Mouse (Mus musculus): ENCODE data around the gene Twist1. TPM values are rescaled to one million over a fixed set of nuclear protein-coding genes. Genes with fewer than 3 reads are reported as not detected.

Twist1 gene
- polyA plus RNA-seq, 1 experiment from 2014 or later: 16.6 TPM

DNA sequence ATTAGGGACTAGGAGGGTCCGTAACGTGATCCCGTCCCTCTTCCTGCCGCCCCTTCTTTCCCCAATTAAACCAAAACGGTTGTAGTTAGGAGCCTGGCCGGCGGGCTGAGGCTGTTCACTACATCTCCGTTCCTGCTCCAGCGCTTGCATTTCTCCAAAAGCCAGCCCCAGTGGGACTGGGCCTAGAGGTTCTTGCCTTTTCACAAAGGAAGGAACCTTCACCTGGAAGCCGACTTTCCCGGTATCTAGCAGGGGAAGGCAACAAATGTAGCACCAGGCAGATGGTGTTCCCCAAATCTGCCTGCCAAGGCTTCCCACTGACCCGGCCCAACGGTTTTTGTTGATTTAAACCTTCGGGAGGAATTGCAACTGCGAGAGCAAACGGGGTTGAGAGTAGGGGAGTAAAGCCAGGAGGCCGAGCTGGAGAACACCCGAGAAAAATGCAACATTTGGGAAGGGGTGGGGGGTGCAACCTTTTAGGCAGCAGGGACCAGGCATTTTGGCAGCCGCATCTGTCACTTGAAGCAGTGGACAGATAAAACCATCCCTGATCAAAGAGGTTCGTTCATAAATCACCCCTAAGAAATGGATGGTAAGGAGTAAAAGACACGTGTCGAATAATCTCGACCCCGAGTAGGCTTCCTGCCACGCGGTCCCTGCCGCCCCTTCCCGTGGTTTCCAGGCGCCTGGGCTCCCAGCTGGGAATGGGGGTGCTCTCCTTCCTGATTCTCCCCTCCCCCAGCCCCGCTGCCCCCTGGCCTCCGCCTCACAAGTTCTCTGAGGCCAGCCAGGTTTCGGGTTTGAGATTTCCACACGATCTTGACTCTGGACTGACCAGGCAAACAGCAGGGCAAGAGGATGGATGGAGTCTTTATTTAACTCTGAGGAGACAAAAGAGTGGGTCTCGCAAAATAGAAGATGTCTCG is 9.3 kb downstream of the Twist1 start:
- H3K9me3 ChIP-seq (replicated peaks): no peaks in the 10 kb centered on the region
- no peaks in the 10 kb centered on the region for H3K36me3 ChIP-seq
- WGBS: under 1% methylated on average over 35 of the region's 35 CpGs
- peaks cover 26% of the 10 kb centered on the region for H3K4me1 ChIP-seq (replicated peaks)
- H3K9ac ChIP-seq: peak overlapping the region; percentile 61
- peaks cover 76% of the 10 kb centered on the region for H3K27me3 ChIP-seq (replicated peaks)
- H3K27ac ChIP-seq (ENCODE audit: poor library complexity, severe bottlenecking): no peak overlapping the region
- ATAC-seq (ENCODE audit: insufficient number of reproducible peaks, low FRiP score): peak; percentile 39
- H3K4me2 ChIP-seq: peak overlapping the region; percentile 74
- peak overlapping the region; percentile 42 for H3K4me3 ChIP-seq

DNA sequence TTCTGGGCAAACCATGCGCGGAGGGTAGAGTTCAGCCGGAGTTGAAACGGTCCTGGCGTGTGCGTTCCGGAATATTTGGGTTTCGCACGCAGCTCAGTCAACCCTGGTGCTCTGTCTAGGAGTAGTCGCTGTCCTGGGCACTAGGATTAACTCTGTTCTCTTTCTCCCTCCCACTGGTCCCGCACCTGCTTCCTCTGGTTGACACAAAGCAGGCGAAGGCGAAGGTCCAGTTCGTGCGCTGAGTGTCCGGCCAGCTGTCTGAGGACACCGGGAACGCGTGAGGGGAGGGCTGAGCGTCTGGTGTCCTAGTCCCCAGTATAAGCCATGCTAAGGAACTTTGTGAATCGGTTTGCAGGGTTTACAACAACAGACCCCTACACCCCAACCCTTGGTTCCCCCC is 10.0 kb downstream of the Twist1 start:
- Histone ChIP-seq H3K27me3 (replicated peaks) (peaks cover 70% of the 10 kb centered on the region), H3K4me2 (peak overlapping the region; percentile 74), H3K36me3 (no peaks in the 10 kb centered on the region), H3K4me1 (replicated peaks) (peaks cover 26% of the 10 kb centered on the region), H3K27ac (ENCODE audit: poor library complexity, severe bottlenecking) (no peak overlapping the region), H3K9me3 (replicated peaks) (no peaks in the 10 kb centered on the region), H3K4me3 (peak overlapping the region; percentile 42), H3K9ac (no peak overlapping the region)
- peak; percentile 66 for ATAC-seq (ENCODE audit: insufficient number of reproducible peaks, low FRiP score)
- under 1% methylated on average over 21 of the region's 21 CpGs for WGBS

DNA sequence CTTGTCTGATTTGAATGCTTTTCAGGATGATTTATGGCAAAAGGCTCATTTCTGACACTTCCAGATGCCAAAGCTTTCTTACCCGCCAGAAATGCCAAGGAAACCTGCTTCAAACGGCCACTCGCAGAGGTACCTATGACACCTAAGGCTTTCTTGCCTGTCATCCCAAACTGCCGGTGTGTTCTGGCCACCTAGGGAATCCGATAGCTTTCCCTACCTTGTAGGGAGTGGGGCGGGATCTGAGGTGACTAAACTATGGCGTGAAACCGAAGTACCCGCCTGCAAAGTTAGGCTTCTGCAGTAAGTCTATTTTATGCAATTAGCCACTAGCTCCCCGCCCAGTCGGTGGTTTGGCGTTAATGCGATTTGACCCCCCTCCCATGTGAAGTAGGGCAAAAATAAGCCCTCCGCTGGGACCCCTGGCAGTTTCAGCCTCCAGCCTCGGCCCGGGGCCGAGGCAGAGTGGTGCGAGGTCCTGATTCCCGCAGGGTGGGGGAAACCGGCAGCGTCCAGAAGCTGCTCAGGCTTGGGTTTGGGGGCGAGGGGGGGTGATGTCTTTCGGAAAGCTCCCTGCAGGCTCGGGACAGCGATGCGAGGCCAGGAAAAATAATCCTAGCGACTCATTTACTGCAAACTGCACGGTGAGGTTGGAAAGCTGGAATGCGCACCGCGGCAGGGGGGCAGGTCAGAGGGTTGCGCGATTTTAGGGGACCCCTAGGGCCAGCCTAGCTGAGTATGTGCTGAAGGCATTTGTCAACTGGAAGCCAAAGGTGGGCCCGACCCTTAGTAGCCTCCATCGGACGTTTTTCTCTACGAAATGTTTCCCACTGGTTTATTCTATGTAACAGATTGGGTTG is 10.8 kb downstream of the Twist1 start:
- no peaks in the 10 kb centered on the region for H3K36me3 ChIP-seq
- peak overlapping the region; percentile 74 for H3K4me2 ChIP-seq
- H3K9ac ChIP-seq: peak overlapping the region; percentile 47; the same call in 1 of the 2 replicates
- H3K9me3 ChIP-seq (replicated peaks): no peaks in the 10 kb centered on the region
- peaks cover 69% of the 10 kb centered on the region for H3K27me3 ChIP-seq (replicated peaks)
- WGBS: 2% methylated on average over 37 of the region's 37 CpGs
- peaks cover 26% of the 10 kb centered on the region for H3K4me1 ChIP-seq (replicated peaks)
- H3K27ac ChIP-seq (ENCODE audit: poor library complexity, severe bottlenecking): no peak overlapping the region
- ATAC-seq (ENCODE audit: insufficient number of reproducible peaks, low FRiP score): no peak
- H3K4me3 ChIP-seq: peak overlapping the region; percentile 42

DNA sequence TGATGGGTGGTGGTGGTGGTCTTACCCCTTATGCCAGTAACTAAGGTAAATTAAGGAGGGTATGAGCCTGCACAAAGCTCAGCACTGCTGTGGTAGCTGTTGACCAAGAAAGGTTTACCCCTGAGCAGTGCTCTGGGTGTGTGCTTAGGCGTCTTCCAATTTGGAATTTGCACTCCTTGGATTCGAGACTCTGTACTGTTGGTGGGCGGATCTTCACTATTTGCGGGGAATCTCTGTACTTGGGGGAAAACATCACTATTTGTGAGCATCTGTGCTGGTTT is 11.4 kb downstream of the Twist1 start:
- Histone ChIP-seq H3K27ac (ENCODE audit: poor library complexity, severe bottlenecking) (no peak overlapping the region), H3K4me2 (peak overlapping the region; percentile 74), H3K4me3 (peak overlapping the region; percentile 42; the same call in 1 of the 2 replicates)

DNA sequence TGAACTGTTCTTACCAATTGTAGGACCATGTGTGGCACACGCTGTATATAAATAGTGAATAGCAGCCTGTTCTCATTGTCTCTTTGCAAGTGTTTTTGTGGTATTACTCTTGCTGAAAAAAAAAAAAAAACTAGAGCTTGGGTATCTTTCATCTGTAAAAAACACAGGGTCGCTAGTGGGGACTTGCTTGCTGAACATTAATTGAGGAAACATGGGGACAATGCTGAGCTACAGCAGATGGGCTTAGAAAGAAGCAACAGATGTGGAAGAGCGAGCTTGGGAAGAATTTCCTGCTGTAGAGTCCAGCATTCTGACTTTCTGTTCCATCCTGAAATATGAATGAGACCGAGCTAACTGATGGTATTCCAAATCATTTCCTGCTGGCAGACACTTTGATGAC is 22.7 kb downstream of the Twist1 start:
- Histone ChIP-seq H3K27me3 (replicated peaks) (no peaks in the 10 kb centered on the region), H3K9ac (no peak overlapping the region), H3K27ac (ENCODE audit: poor library complexity, severe bottlenecking) (no peak overlapping the region), H3K9me3 (replicated peaks) (no peaks in the 10 kb centered on the region), H3K4me1 (replicated peaks) (no peaks in the 10 kb centered on the region), H3K4me2 (no peak overlapping the region), H3K4me3 (no peak overlapping the region), H3K36me3 (no peaks in the 10 kb centered on the region)
- 73% methylated on average over 4 of the region's 4 CpGs for WGBS
- no peak for ATAC-seq (ENCODE audit: insufficient number of reproducible peaks, low FRiP score)

More for the DNA sequence above, 11.4 kb downstream of the Twist1 start:
- H3K9ac ChIP-seq: no peak overlapping the region
- H3K4me1 ChIP-seq (replicated peaks): peaks cover 26% of the 10 kb centered on the region
- H3K27me3 ChIP-seq (replicated peaks): peaks cover 64% of the 10 kb centered on the region
- ATAC-seq (ENCODE audit: insufficient number of reproducible peaks, low FRiP score): no peak
- H3K36me3 ChIP-seq: no peaks in the 10 kb centered on the region
- no peaks in the 10 kb centered on the region for H3K9me3 ChIP-seq (replicated peaks)
- WGBS: 30% methylated on average over 4 of the region's 4 CpGs

DNA sequence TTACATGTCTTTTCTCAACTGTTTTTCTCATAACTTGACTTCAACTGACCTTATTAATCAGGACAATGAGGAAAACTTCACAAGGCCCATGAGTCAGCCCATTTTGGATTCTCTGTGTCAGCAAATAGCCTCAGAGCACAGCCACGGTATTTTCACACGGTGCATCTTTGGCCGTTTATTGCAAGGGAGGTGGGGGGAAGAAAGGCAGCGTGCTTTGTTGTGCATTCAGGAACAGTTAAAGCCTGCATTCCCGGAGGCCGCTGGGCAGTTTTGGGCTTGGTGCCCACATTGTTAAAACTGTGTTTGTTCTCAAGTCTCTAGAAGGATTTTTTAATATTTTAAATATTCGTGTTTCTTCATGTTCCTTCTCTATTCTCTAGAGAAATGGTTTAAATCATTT is 24.0 kb downstream of the Twist1 start:
- no peak overlapping the region for H3K9ac ChIP-seq
- no peaks in the 10 kb centered on the region for H3K4me1 ChIP-seq (replicated peaks)
- no peaks in the 10 kb centered on the region for H3K27me3 ChIP-seq (replicated peaks)
- no peaks in the 10 kb centered on the region for H3K9me3 ChIP-seq (replicated peaks)
- H3K27ac ChIP-seq (ENCODE audit: poor library complexity, severe bottlenecking): no peak overlapping the region
- no peak for ATAC-seq (ENCODE audit: insufficient number of reproducible peaks, low FRiP score)
- H3K4me2 ChIP-seq: no peak overlapping the region
- no peaks in the 10 kb centered on the region for H3K36me3 ChIP-seq
- WGBS: 64% methylated on average over 7 of the region's 7 CpGs
- H3K4me3 ChIP-seq: no peak overlapping the region

DNA sequence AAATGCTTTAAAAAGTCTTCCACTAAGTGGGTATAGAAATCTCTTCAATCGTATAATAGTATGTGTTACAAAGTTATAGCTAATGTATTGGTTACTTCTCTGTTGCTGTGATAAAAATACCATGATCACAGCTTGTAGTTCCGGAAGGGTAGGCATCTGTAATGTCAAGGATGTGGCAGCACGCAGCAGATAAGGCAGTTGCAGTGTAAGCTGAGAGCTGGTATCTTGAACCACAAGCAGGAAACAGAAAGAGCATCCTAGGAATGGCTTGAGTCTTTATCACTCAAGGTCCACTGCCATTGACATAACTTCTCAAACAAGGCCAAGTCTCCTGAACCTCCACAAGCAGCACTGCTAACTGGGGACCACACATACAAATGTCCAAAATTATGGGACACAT is 35.7 kb downstream of the Twist1 start:
- Histone ChIP-seq H3K4me3 (no peak overlapping the region), H3K27me3 (replicated peaks) (no peaks in the 10 kb centered on the region), H3K27ac (ENCODE audit: poor library complexity, severe bottlenecking) (no peak overlapping the region), H3K36me3 (no peaks in the 10 kb centered on the region), H3K4me1 (replicated peaks) (no peaks in the 10 kb centered on the region), H3K9me3 (replicated peaks) (no peaks in the 10 kb centered on the region), H3K9ac (no peak overlapping the region), H3K4me2 (no peak overlapping the region)
- no peak for ATAC-seq (ENCODE audit: insufficient number of reproducible peaks, low FRiP score)
- WGBS: 38% methylated on average over 3 of the region's 3 CpGs

Other genes with a start within 250 kb of the Twist1 start
- not detected in 2 replicates for gene Ferd3l, start 29.2 kb upstream of the Twist1 start, polyA plus RNA-seq (2016; fragmentation: Nextera tagmentation; extraction: Ambion mirVana)